Mouse (Mus musculus): ENCODE measurements around the gene Scgb1b17.
"Not testable (repeated sequence)": the region's sequence is repeated elsewhere in the genome, so short reads cannot be mapped to it uniquely, and the experiment has no call there.

Scgb1b17 gene

DNA sequence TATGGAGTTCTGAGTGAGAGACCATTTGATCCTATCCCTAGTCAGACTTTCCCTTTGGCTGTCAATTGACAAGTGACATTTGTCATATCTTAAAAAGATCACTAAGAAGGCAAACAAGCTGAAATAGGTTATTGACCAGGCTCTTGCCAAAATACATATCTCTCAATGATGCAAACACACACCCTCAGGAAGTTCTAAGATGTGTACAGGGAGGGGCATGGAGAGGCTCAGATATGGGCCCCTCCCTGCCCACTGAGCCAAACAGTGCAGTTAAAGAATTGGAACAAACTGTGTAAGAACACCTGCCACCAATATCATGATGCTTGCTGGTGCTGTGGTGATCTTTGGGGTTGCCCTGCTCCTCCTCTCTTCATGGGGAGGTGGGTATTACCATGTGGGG lies at the start of gene Scgb1b17:
Scgb1b17 (plus strand) TSS at position 301 of the 400 bp plus-strand sequence.
- not testable (repeated sequence) for DNase-seq

GRCm38 (mm10) chr7:33056461-33056860 lies 6.8 kb upstream of the Scgb1b17 start, which contains the start of gene Scgb2b17:
Gene Scgb2b17 (minus strand): TSS chr7:33056561.
- DNase-seq = not testable (repeated sequence)

Data from cerebellum, postnatal 36 days (tissue).